In genomic region chr11:76666002-76666649, GRCm38 (mm10) we compare ENCODE assay signal across 8 mouse cellular contexts. TPM values are rescaled to one million over a fixed set of nuclear protein-coding genes. Genes with fewer than 3 reads are reported as not detected.
DNase-seq lines count a peak whose midpoint lies in the region; ATAC-seq and TF ChIP-seq lines count a peak whose summit lies in the region.

No protein-coding gene starts in this region.

- H3K4me2 ChIP-seq in hindbrain, embryonic 14.5 days (replicated peaks), result peak overlapping the region; percentile 73
- H3K4me2 ChIP-seq in midbrain, embryonic 13.5 days (replicated peaks), result peak overlapping the region; percentile 73

- ATAC-seq in hindbrain, embryonic 14.5 days (ENCODE audit: low FRiP score), result no peak; the same call in 1 of the 2 replicates
- ATAC-seq in midbrain, embryonic 13.5 days, result no peak

- H3K36me3 ChIP-seq in hindbrain, embryonic 14.5 days (replicated peaks; ENCODE audit: control insufficient read depth, insufficient read depth), result no peaks in the 10 kb centered on the region
- no peaks in the 10 kb centered on the region for H3K36me3 ChIP-seq in midbrain, embryonic 13.5 days

- peaks cover 4% of the 10 kb centered on the region for H3K4me1 ChIP-seq in cortical plate, adult 2 months (ENCODE audit: control insufficient read depth, insufficient read depth, low read length)
- peaks cover 6% of the 10 kb centered on the region; the same call in 1 of the 2 replicates for H3K4me1 ChIP-seq in hindbrain, embryonic 14.5 days (replicated peaks; ENCODE audit: control insufficient read depth, insufficient read depth, low read length)
- 0 out of 2 replicates have a peak, but pooled peaks cover 10% of the 10 kb centered on the region for H3K4me1 ChIP-seq in midbrain, embryonic 13.5 days (replicated peaks)

- no peak for TF ChIP-seq CTCF in left cerebral cortex, adult 2 months (IDR thresholded peaks at IDR 0.05)
- TF ChIP-seq CTCF in cortical plate, adult 2 months (IDR thresholded peaks at IDR 0.05; ENCODE audit: extremely low read depth, insufficient read depth, low read length), result no peak

- TF ChIP-seq POLR2A in cortical plate, adult 2 months (IDR thresholded peaks at IDR 0.05; ENCODE audit: extremely low read depth, insufficient read depth, low read length), result no peak

- peaks cover 56% of the 10 kb centered on the region for H3K27me3 ChIP-seq in hindbrain, embryonic 14.5 days (ENCODE audit: control insufficient read depth, insufficient read depth, low read length)
- H3K27me3 ChIP-seq in midbrain, embryonic 13.5 days, result peaks cover 64% of the 10 kb centered on the region

- H3K9me3 ChIP-seq in hindbrain, embryonic 14.5 days (ENCODE audit: control insufficient read depth, low read length), result no peaks in the 10 kb centered on the region
- no peaks in the 10 kb centered on the region for H3K9me3 ChIP-seq in midbrain, embryonic 13.5 days

- H3K27ac ChIP-seq in left cerebral cortex, adult 2 months, result peak overlapping the region; percentile 40; the same call in 1 of the 2 replicates
- no peak overlapping the region for H3K27ac ChIP-seq in cortical plate, adult 2 months (ENCODE audit: insufficient read depth, low read length)
- no peak overlapping the region for H3K27ac ChIP-seq in hindbrain, embryonic 14.5 days
- H3K27ac ChIP-seq in midbrain, embryonic 13.5 days, result no peak overlapping the region

- peak overlapping the region; percentile 60 for H3K9ac ChIP-seq in hindbrain, embryonic 14.5 days
- peak overlapping the region; percentile 67 for H3K9ac ChIP-seq in midbrain, embryonic 13.5 days (replicated peaks)

- DNase-seq in left cerebral cortex, adult 2 months (ENCODE audit: extremely low spot score in 1 of 2, low spot score in 2 of 2), result peak; percentile 43 to 51
- DNase-seq in left cerebral cortex, postnatal 14 days (ENCODE audit: low spot score in 2 of 2), result no peak
- DNase-seq in hindbrain, embryonic 14.5 days (ENCODE audit: low spot score), result no peak
- DNase-seq in B cell, adult 2 months, result no peak
- DNase-seq in adrenal gland, adult 8-10 months, result no peak
- no peak for DNase-seq in lung, postnatal 14 days

- peak overlapping the region; percentile 46 for H3K4me3 ChIP-seq in left cerebral cortex, adult 2 months
- H3K4me3 ChIP-seq in cortical plate, adult 2 months (ENCODE audit: insufficient read depth, low read length), result peak overlapping the region; percentile 35
- peak overlapping the region; percentile 39 for H3K4me3 ChIP-seq in hindbrain, embryonic 14.5 days (replicated peaks; ENCODE audit: low read length)
- peak overlapping the region; percentile 43 for H3K4me3 ChIP-seq in midbrain, embryonic 13.5 days (replicated peaks)

- WGBS in hindbrain, embryonic 14.5 days, result 9% methylated on average over 35 of the region's 35 CpGs
- 9% methylated on average over 30 of the region's 35 CpGs for WGBS in midbrain, embryonic 13.5 days

- intact Hi-C loops in left cerebral cortex, adult 2 months (cut with DNase I), result no loop called here
- intact Hi-C loops in left cerebral cortex, postnatal 14 days (cut with DNase I), result no loop called here

RNA-seq across cellular contexts. Expression of gene Bhlha9, which starts 6.1 kb away (rescaled TPM):
- total RNA-seq in left cerebral cortex, adult 2 months (2021), result 1 to 10 TPM; 3.2 to 3.8 TPM
- 1 to 10 TPM; 3.4 to 4.2 TPM for total RNA-seq in left cerebral cortex, postnatal 14 days (2021)
- polyA plus RNA-seq in cortical plate, adult 2 months (2012; rRNA removed), result 3.5 and 4.5 TPM in 2 replicates
- 0.91 and 1.1 TPM in 2 replicates for polyA plus RNA-seq in hindbrain, embryonic 14.5 days (2014; fragmentation: Nextera tagmentation; extraction: Ambion mirVana)
- polyA plus RNA-seq in midbrain, embryonic 13.5 days (2015; fragmentation: Nextera tagmentation; extraction: Ambion mirVana), result 0.22 and 0.26 TPM in 2 replicates
- total RNA-seq in adrenal gland, adult 8-10 months (2022), result not detected

RNA-seq across cellular contexts. Expression of gene Trarg1, which starts 13.5 kb away (rescaled TPM):
- under 1 TPM; 0.50 to 0.68 TPM for total RNA-seq in left cerebral cortex, adult 2 months (2021)
- total RNA-seq in left cerebral cortex, postnatal 14 days (2021), result under 1 TPM; 0.61 to 0.75 TPM
- 0.32 and 0.40 TPM in 2 replicates for polyA plus RNA-seq in cortical plate, adult 2 months (2012; rRNA removed)
- 0.35 and 0.73 TPM in 2 replicates for polyA plus RNA-seq in hindbrain, embryonic 14.5 days (2014; fragmentation: Nextera tagmentation; extraction: Ambion mirVana)
- 0.08 TPM in 1 of 2 replicates, not detected in the other for polyA plus RNA-seq in midbrain, embryonic 13.5 days (2015; fragmentation: Nextera tagmentation; extraction: Ambion mirVana)
- total RNA-seq in adrenal gland, adult 8-10 months (2022), result 10 to 100 TPM; 15.3 to 88.2 (median 29.8) TPM

RNA-seq across cellular contexts. Expression of gene Abr, which starts 44.0 kb away (rescaled TPM):
- total RNA-seq in left cerebral cortex, adult 2 months (2021), result 100 to 1,000 TPM; 436 to 450 TPM
- 100 to 1,000 TPM; 424 to 443 TPM for total RNA-seq in left cerebral cortex, postnatal 14 days (2021)
- polyA plus RNA-seq in cortical plate, adult 2 months (2012; rRNA removed), result 266 and 292 TPM in 2 replicates
- 115 and 123 TPM in 2 replicates for polyA plus RNA-seq in hindbrain, embryonic 14.5 days (2014; fragmentation: Nextera tagmentation; extraction: Ambion mirVana)
- 88.4 and 93.5 TPM in 2 replicates for polyA plus RNA-seq in midbrain, embryonic 13.5 days (2015; fragmentation: Nextera tagmentation; extraction: Ambion mirVana)
- 100 to 1,000 TPM in 2 of 4 experiments, 10 to 100 TPM in 2; 69.2 to 138 (median 95.9) TPM for total RNA-seq in adrenal gland, adult 8-10 months (2022)

Comparison
In these comparisons a context has a peak if more than half of its experiments do, and no peak if none do; other contexts are left out.
1. DNase-seq: peak in left cerebral cortex, adult 2 months (2 of 2); none in left cerebral cortex, postnatal 14 days (0 of 2), hindbrain, embryonic 14.5 days (single experiment), B cell, adult 2 months (0 of 2), adrenal gland, adult 8-10 months (single experiment) and lung, postnatal 14 days (single experiment).
2. RNA of gene Trarg1, which starts 13.5 kb away (total RNA-seq): 15.3 to 88.2 TPM in adrenal gland, adult 8-10 months; 0.61 to 0.75 TPM in left cerebral cortex, postnatal 14 days and 0.50 to 0.68 TPM in left cerebral cortex, adult 2 months; every median in the first group is over 4 times any median in the second.
3. Peak in every context shown above with its lines, with median percentiles within 50 percentile points of each other: H3K4me3 ChIP-seq.